Mouse (Mus musculus) layer of hippocampus, adult 11-12 months (tissue): Measurements from ENCODE around the gene Actr3b.

ENCODE experiments used
- DNase-seq: peaks from one replicate; pipeline ENCODE4 v3.0.0; 2022; ENCODE audit warnings: low spot score

Gene Actr3b

GRCm38 (mm10) chr5:25889746-25890382 lies 130.1 kb downstream of the Actr3b start:
- DNase-seq = no peak

- peak; percentile 30 for DNase-seq
Observed at GRCm38 (mm10) chr5:25891321-25891720, 131.5 kb downstream of the Actr3b start.
